Mouse (Mus musculus) layer of hippocampus, adult 11-12 months (tissue): ENCODE data around the gene Nomo1.

Experiments
- DNase-seq: peaks from one replicate; pipeline ENCODE4 v3.0.0; 2022; ENCODE audit warnings: low spot score

Nomo1 gene

GRCm38 (mm10) chr7:46103075-46103591 lies 69.6 kb downstream of the Nomo1 start:
- peak; percentile 55 for DNase-seq

GRCm38 (mm10) chr7:46103771-46104170 lies 70.3 kb downstream of the Nomo1 start:
- no peak for DNase-seq

- DNase-seq = no peak
These were observed 70.9 kb downstream of the Nomo1 start for GRCm38 (mm10) chr7:46104256-46104915.

- DNase-seq = no peak
These were observed 72.0 kb downstream of the Nomo1 start for GRCm38 (mm10) chr7:46105484-46105883.

GRCm38 (mm10) chr7:46110079-46110478 lies 76.6 kb downstream of the Nomo1 start:
- DNase-seq = no peak

GRCm38 (mm10) chr7:46111212-46111817 lies 77.8 kb downstream of the Nomo1 start:
- no peak for DNase-seq

GRCm38 (mm10) chr7:46111938-46112337 lies 78.4 kb downstream of the Nomo1 start:
- DNase-seq = no peak

- DNase-seq = no peak
These were observed 79.9 kb downstream of the Nomo1 start for GRCm38 (mm10) chr7:46113435-46113834.

- no peak for DNase-seq
These were observed 82.7 kb downstream of the Nomo1 start for GRCm38 (mm10) chr7:46116118-46116581.

- DNase-seq = no peak
These were observed 83.5 kb downstream of the Nomo1 start for GRCm38 (mm10) chr7:46117035-46117434.

- DNase-seq = no peak
These were observed 89.5 kb downstream of the Nomo1 start for GRCm38 (mm10) chr7:46122964-46123363.

- no peak for DNase-seq
These were observed 91.0 kb downstream of the Nomo1 start for GRCm38 (mm10) chr7:46124460-46124859.

- DNase-seq = no peak
These were observed 91.8 kb downstream of the Nomo1 start for GRCm38 (mm10) chr7:46125340-46125739.

GRCm38 (mm10) chr7:46128196-46128595 lies 94.7 kb downstream of the Nomo1 start:
- no peak for DNase-seq

- no peak for DNase-seq
These were observed 96.1 kb downstream of the Nomo1 start for GRCm38 (mm10) chr7:46129463-46130179.

GRCm38 (mm10) chr7:46130723-46131122 lies 97.2 kb downstream of the Nomo1 start:
- no peak for DNase-seq

GRCm38 (mm10) chr7:46131266-46131665 lies 97.8 kb downstream of the Nomo1 start:
- DNase-seq = peak; percentile 40

GRCm38 (mm10) chr7:46131806-46132205 lies 98.3 kb downstream of the Nomo1 start:
- DNase-seq = peak; percentile 51

- DNase-seq = no peak
These were observed 98.7 kb downstream of the Nomo1 start for GRCm38 (mm10) chr7:46132229-46132628.
